Mouse (Mus musculus): Measurements from ENCODE around the gene Usp19. TPM values are rescaled to one million over a fixed set of nuclear protein-coding genes. Genes with fewer than 3 reads are reported as not detected.

The Usp19 gene
- polyA plus RNA-seq, 1 experiment, result 173 TPM

DNA sequence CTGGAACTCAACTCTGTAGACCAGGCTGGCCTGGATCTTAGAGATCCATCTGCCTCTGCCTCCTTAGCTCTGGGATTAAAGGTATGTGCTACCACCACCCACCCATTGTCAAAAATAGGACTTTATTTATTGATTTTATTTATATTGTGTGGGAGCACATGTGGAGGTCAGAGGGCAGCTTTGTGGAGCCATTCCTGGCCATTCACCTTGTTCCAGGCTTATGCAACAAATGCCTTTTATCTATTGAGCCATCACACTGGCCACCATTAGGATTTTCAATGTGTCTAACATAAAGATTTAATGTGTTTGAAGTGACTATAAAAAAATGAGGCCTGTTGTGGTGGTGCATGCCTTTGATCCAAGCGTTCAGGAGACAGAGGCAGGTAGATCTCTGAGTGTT lies 41.1 kb downstream of the Usp19 start:
- Histone ChIP-seq H3K27ac (ENCODE audit: insufficient read depth, low read length) (no peak overlapping the region), H3K4me1 (ENCODE audit: control insufficient read depth, insufficient read depth, low read length) (no peaks in the 10 kb centered on the region), H3K4me3 (ENCODE audit: insufficient read depth, low read length) (no peak overlapping the region)
- TF ChIP-seq POLR2A (IDR thresholded peaks at IDR 0.05; ENCODE audit: extremely low read depth, insufficient read depth, low read length) (no peak), CTCF (IDR thresholded peaks at IDR 0.05; ENCODE audit: extremely low read depth, insufficient read depth, low read length) (no peak)

GRCm38 (mm10) chr9:108540846-108541245 lies 50.4 kb downstream of the Usp19 start:
- no peak for TF ChIP-seq CTCF (IDR thresholded peaks at IDR 0.05; ENCODE audit: extremely low read depth, insufficient read depth, low read length)
- TF ChIP-seq POLR2A (IDR thresholded peaks at IDR 0.05; ENCODE audit: extremely low read depth, insufficient read depth, low read length), result no peak
- H3K27ac ChIP-seq (ENCODE audit: insufficient read depth, low read length), result no peak overlapping the region
- H3K4me1 ChIP-seq (ENCODE audit: control insufficient read depth, insufficient read depth, low read length), result no peaks in the 10 kb centered on the region
- no peak overlapping the region for H3K4me3 ChIP-seq (ENCODE audit: insufficient read depth, low read length)

GRCm38 (mm10) chr9:108545986-108546385 lies 55.6 kb downstream of the Usp19 start:
- no peaks in the 10 kb centered on the region for H3K4me1 ChIP-seq (ENCODE audit: control insufficient read depth, insufficient read depth, low read length)
- no peak overlapping the region for H3K4me3 ChIP-seq (ENCODE audit: insufficient read depth, low read length)
- H3K27ac ChIP-seq (ENCODE audit: insufficient read depth, low read length), result no peak overlapping the region
- TF ChIP-seq CTCF (IDR thresholded peaks at IDR 0.05; ENCODE audit: extremely low read depth, insufficient read depth, low read length), result no peak
- no peak for TF ChIP-seq POLR2A (IDR thresholded peaks at IDR 0.05; ENCODE audit: extremely low read depth, insufficient read depth, low read length)

DNA sequence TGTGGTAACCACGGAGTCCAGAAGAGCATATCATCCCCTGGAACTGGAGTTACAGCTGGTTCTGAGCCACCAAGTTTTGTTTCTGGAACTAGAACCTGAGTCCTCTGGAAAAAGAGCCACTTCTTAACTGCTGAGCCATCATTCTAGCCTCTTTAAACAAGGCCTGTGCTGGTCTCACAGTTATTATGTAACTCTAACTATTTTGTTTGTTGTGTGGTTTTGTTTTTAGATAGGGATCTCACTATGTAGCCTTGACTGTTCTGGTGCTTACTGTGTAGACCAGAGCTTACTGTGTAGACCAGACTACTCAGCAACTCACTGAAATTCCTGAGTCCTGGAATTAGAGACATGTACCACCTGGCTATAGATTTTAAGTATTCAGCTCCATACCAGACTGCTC lies 56.5 kb downstream of the Usp19 start:
- H3K4me1 ChIP-seq (ENCODE audit: control insufficient read depth, insufficient read depth, low read length), result no peaks in the 10 kb centered on the region
- no peak overlapping the region for H3K4me3 ChIP-seq (ENCODE audit: insufficient read depth, low read length)
- no peak for TF ChIP-seq POLR2A (IDR thresholded peaks at IDR 0.05; ENCODE audit: extremely low read depth, insufficient read depth, low read length)
- TF ChIP-seq CTCF (IDR thresholded peaks at IDR 0.05; ENCODE audit: extremely low read depth, insufficient read depth, low read length), result no peak
- no peak overlapping the region for H3K27ac ChIP-seq (ENCODE audit: insufficient read depth, low read length)

Other genes starting within 250 kb of the Usp19 start
- 31.2 and 33.5 TPM in 2 replicates for gene Dag1, start 226.6 kb upstream of the Usp19 start, polyA plus RNA-seq (2012; rRNA removed)
- gene Nicn1, start 200.2 kb upstream of the Usp19 start, polyA plus RNA-seq (2012; rRNA removed), result 101 and 102 TPM in 2 replicates
- gene Amt, start 193.7 kb upstream of the Usp19 start, polyA plus RNA-seq (2012; rRNA removed), result 54.1 and 55.0 TPM in 2 replicates
- 167 and 176 TPM in 2 replicates for gene Rhoa, start 184.5 kb upstream of the Usp19 start, polyA plus RNA-seq (2012; rRNA removed)
- 53.0 and 55.6 TPM in 2 replicates for gene Tcta, start 184.4 kb upstream of the Usp19 start, polyA plus RNA-seq (2012; rRNA removed)
- gene Gpx1, start 151.7 kb upstream of the Usp19 start, polyA plus RNA-seq (2012; rRNA removed), result 258 and 294 TPM in 2 replicates
- 114 and 116 TPM in 2 replicates for gene Usp4, start 142.7 kb upstream of the Usp19 start, polyA plus RNA-seq (2012; rRNA removed)
- 1.1 TPM in 2 replicates for gene 1700102P08Rik, start 97.8 kb upstream of the Usp19 start, polyA plus RNA-seq (2012; rRNA removed)
- 0.33 and 0.66 TPM in 2 replicates for gene Ccdc36, start 62.1 kb upstream of the Usp19 start, polyA plus RNA-seq (2012; rRNA removed)
- gene BC048562, start 54.1 kb upstream of the Usp19 start, polyA plus RNA-seq (2012; rRNA removed), result not detected in 2 replicates
- gene Ccdc71, start 30.1 kb upstream of the Usp19 start, polyA plus RNA-seq (2012; rRNA removed), result 19.9 and 22.3 TPM in 2 replicates
- 44.9 and 46.1 TPM in 2 replicates for gene Klhdc8b, start 29.0 kb upstream of the Usp19 start, polyA plus RNA-seq (2012; rRNA removed)
- gene Lamb2, start 10.9 kb upstream of the Usp19 start, polyA plus RNA-seq (2012; rRNA removed), result 31.6 and 34.2 TPM in 2 replicates
- 110 TPM in 2 replicates for gene Qars, start 17.1 kb downstream of the Usp19 start, polyA plus RNA-seq (2012; rRNA removed)
- 110 and 111 TPM in 2 replicates for gene Qrich1, start 26.2 kb downstream of the Usp19 start, polyA plus RNA-seq (2012; rRNA removed)
- gene Impdh2, start 69.7 kb downstream of the Usp19 start, polyA plus RNA-seq (2012; rRNA removed), result 62.2 and 63.6 TPM in 2 replicates
- 69.6 and 71.9 TPM in 2 replicates for gene Ndufaf3, start 76.8 kb downstream of the Usp19 start, polyA plus RNA-seq (2012; rRNA removed)
- gene Dalrd3, start 79.3 kb downstream of the Usp19 start, polyA plus RNA-seq (2012; rRNA removed), result 224 and 245 TPM in 2 replicates
- 70.9 and 74.9 TPM in 2 replicates for gene Wdr6, start 88.1 kb downstream of the Usp19 start, polyA plus RNA-seq (2012; rRNA removed)
- 105 and 112 TPM in 2 replicates for gene P4htm, start 107.1 kb downstream of the Usp19 start, polyA plus RNA-seq (2012; rRNA removed)
- 43.7 and 44.4 TPM in 2 replicates for gene Arih2, start 158.8 kb downstream of the Usp19 start, polyA plus RNA-seq (2012; rRNA removed)
- gene Slc25a20, start 171.5 kb downstream of the Usp19 start, polyA plus RNA-seq (2012; rRNA removed), result 12.6 and 13.8 TPM in 2 replicates
- gene Prkar2a, start 198.7 kb downstream of the Usp19 start, polyA plus RNA-seq (2012; rRNA removed), result 20.6 and 21.2 TPM in 2 replicates